Mouse (Mus musculus) forebrain, embryonic 14.5 days (tissue): ENCODE measurements around the gene Cldn20. TPM values are rescaled to one million over a fixed set of nuclear protein-coding genes. Genes with fewer than 3 reads are reported as not detected.

ENCODE experiments used
- ATAC-seq: fragments of 200-750 bp; cut with Nextera tagmentation; 2 replicates; pipeline ENCODE4 v1.8.0; 2017; ENCODE audit warnings: mild to moderate bottlenecking, moderate library complexity
- DNase-seq: peaks from one replicate; pipeline ENCODE4 v3.0.0-alpha.2; 2015; ENCODE audit warnings: low spot score
- H3K27ac ChIP-seq: fragments of 300-500 bp; sonication (generic); 2 replicates; pipeline ENCODE4 v1.5.1; 2014; ENCODE audit warnings: low read depth, mild to moderate bottlenecking, control low read depth, low read length, moderate library complexity
- H3K27me3 ChIP-seq: fragments of 300-500 bp; sonication (generic); replicated peaks from 2 replicates; pipeline ENCODE4 v1.6.1; 2014; ENCODE audit warnings: low read length, control low read depth, mixed read lengths; ENCODE audit not compliant: control insufficient read depth, insufficient read depth
- H3K36me3 ChIP-seq: fragments of 300-500 bp; sonication (generic); 2 replicates; pipeline ENCODE4 v1.6.1; 2014; ENCODE audit warnings: low read length, control low read depth; ENCODE audit not compliant: control insufficient read depth, insufficient read depth
- H3K4me1 ChIP-seq: fragments of 300-500 bp; sonication (generic); 2 replicates; pipeline ENCODE4 v1.6.1; 2014; ENCODE audit warnings: antibody characterized with exemption, low read length, control low read depth; ENCODE audit not compliant: control insufficient read depth, insufficient read depth
- H3K4me2 ChIP-seq: fragments of 300-500 bp; sonication (generic); 2 replicates; pipeline ENCODE4 v1.6.1; 2014; ENCODE audit warnings: mild to moderate bottlenecking, control low read depth, low read length
- H3K4me3 ChIP-seq: fragments of 300-500 bp; sonication (generic); 2 replicates; pipeline ENCODE4 v1.5.1; 2014; ENCODE audit warnings: low read depth, low read length, control low read depth
- H3K9ac ChIP-seq: fragments of 300-500 bp; sonication (generic); 2 replicates; pipeline ENCODE4 v1.6.1; 2014; ENCODE audit warnings: mild to moderate bottlenecking, low read length, control low read depth, moderate library complexity
- H3K9me3 ChIP-seq: fragments of 300-500 bp; sonication (generic); replicated peaks from 2 replicates; pipeline ENCODE4 v1.6.1; 2016; ENCODE audit warnings: low read length, control low read depth, mixed read lengths; ENCODE audit not compliant: control insufficient read depth
- WGBS: fragments of 180-500 bp; shearing (Covaris S2); extraction: QIAGEN DNeasy Blood & Tissue Kit; methylation state at CpG from one replicate; pipeline ENCODE4 v1.1.7; 2014; 5-methylcytosine and 5-hydroxymethylcytosine counted together
- polyA plus RNA-seq: library from polyadenylated mRNA; unstranded; fragments of >200 nt; fragmentation: Nextera tagmentation; extraction: Ambion mirVana; gene quantifications from 2 replicates; pipeline ENCODE4 v1.2.1, GENCODE M21; 2014

The Cldn20 gene
- polyA plus RNA-seq, 1 experiment from 2014 or later, result 0.94 TPM

- Histone ChIP-seq H3K4me2 (no peak overlapping the region), H3K27ac (no peak overlapping the region), H3K4me1 (peaks cover 7% of the 10 kb centered on the region), H3K27me3 (no peaks in the 10 kb centered on the region), H3K36me3 (no peaks in the 10 kb centered on the region), H3K9me3 (no peaks in the 10 kb centered on the region), H3K4me3 (no peak overlapping the region), H3K9ac (no peak overlapping the region)
- DNase-seq, result no peak
- WGBS, result 70% methylated on average over 8 of the region's 8 CpGs
- ATAC-seq, result no peak
Measured at GRCm38 (mm10) chr17:3562405-3562804, 30.1 kb downstream of the Cldn20 start.

GRCm38 (mm10) chr17:3570876-3571275 lies 38.5 kb downstream of the Cldn20 start:
- no peak overlapping the region for H3K4me2 ChIP-seq
- H3K27me3 ChIP-seq, result no peaks in the 10 kb centered on the region
- no peak overlapping the region for H3K27ac ChIP-seq
- WGBS, result 6% methylated on average over 12 of the region's 12 CpGs
- H3K9ac ChIP-seq, result no peak overlapping the region
- H3K4me1 ChIP-seq, result no peaks in the 10 kb centered on the region
- H3K36me3 ChIP-seq, result no peaks in the 10 kb centered on the region
- no peak overlapping the region for H3K4me3 ChIP-seq
- no peaks in the 10 kb centered on the region for H3K9me3 ChIP-seq
- peak; percentile 91 for DNase-seq
- ATAC-seq, result no peak

Other genes with a start within 250 kb of the Cldn20 start
- 81.3 and 106 TPM in 2 replicates for gene Tiam2, start 206.0 kb upstream of the Cldn20 start, polyA plus RNA-seq
- 14.7 and 16.0 TPM in 2 replicates for gene Tfb1m, start 25.2 kb downstream of the Cldn20 start, polyA plus RNA-seq
- gene Nox3, start 163.7 kb downstream of the Cldn20 start, polyA plus RNA-seq, result not detected in 2 replicates